Mouse (Mus musculus): ENCODE results near the gene Ripor2. TPM values are rescaled to one million over a fixed set of nuclear protein-coding genes. Genes with fewer than 3 reads are reported as not detected.

Ripor2 gene
- total RNA-seq, 1 experiment from 2014 or later: 64.6 TPM

DNA sequence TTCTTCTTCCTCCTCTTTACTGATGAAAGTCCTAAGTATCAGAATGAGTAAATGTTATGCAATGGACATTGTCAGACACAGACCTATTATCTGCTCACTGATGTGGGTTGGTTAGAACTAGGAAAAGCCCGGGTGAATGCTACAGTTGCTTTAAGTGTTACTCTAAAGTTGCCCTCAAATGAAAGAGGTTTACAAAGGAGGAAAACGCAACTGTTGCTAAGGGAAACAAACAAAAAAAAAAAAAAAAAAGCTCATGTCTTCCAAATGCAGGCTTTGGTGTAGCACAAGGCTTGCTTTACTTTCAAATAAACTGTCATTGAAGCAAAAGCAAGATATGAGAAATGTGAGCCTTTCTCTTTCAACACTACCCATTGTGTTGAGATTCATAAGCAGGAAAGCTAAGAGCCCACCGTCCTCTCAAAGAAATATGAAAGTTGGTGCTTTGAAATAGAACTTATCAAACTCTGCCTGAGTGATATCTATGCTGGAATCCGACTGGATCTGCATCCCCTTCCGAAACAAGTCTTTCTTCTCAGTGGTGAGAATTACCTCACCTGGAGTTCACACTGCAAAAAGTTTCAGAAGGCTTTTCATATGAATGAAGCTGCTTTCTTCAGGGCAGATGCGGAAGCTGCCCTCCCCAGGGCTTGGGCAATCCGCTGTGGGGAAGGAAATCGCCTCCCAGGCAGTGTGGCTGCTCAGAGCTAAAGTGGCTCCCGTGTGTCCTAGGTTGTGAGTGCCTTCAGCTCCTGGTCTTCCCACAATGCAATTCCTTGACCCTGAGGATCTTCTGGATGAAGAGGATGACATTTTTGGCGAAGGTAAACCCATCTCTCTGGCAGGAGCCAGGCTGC lies 32.2 kb downstream of the Ripor2 start:
- peak; percentile 57 for ATAC-seq (replicated peaks; ENCODE audit: low read depth, poor library complexity, severe bottlenecking)

DNA sequence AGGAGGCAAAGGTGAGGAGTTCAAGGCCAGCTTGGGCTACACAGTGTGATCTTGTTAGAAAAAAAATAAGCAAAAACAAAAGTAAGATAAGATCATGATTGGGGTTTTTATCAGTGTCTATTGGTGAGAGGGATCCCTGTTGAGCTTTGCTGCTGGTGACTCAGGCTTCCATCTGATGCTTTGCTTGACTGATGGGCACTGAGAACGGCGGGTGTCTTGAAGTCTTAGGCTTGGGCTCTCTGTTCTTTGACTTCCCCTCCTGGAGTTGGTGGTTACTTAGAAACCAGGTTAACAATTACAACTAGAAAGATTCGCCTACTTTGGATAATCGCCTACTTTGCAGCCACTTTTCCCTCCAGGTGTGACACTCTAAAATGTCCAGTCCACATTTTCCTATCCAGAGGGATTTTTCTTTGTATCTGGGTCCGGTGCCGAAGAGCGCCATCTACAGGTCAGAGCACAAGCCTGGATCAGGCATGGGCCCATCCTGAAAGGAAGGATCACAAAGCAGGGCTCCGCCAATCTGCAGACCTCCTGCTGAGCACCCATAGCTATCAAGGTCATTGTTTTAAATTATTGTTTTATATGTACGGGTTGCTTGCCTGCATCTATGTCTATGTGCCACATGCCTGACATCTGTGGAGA lies 34.1 kb downstream of the Ripor2 start:
- no peak for ATAC-seq (replicated peaks; ENCODE audit: low read depth, poor library complexity, severe bottlenecking)

DNA sequence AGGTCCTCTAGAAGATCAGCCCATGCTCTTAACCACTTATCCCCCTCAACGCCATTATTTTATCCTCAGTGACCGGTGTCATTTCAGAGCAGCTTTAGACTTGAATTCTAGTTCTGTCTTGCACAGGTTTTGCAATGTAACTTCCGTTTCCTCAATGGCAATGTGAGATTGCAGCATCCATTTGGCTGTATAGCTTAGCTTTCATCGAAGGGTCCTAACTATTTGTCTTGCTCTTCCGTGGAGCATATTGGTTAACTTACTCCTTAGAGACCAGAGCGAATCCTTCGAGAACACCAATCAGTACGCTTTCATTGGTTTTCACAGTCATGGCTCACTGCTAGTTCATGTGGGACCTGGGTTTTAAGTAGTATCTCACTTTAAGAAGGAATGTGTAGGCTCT lies 34.7 kb downstream of the Ripor2 start:
- no peak for ATAC-seq (replicated peaks; ENCODE audit: low read depth, poor library complexity, severe bottlenecking)

DNA sequence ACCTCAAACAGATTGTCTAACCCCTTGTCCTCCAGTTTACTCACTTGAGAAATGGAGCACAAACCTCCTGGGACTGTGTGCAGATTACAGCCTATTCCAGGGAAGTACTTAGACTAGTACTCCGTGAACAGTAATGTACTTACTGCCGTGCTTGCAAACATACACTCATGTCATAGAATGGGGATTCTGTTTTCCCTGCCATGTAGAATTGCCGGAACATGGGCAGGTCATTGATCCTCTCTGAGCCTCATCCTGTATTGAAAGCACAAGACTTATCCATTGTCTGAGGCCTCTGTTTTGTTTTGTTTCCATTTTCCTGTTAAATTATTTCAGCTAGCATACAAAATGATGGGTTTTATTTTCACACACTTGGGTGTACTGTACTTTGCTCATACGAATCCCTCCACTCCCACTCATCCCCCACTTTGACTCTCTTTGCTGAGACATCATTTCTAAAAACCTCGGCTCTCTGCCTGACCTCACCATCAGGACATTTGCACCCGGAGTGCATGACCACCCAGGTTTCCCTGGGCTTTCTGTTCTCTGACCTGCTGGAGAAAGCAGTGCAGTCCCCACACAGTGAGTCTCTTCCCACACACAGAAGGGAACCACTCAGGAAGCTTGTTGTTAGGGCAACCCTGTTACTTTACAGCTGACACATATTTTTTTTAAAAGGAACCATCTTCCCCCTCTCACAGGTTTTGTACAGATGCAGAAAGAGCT lies 35.2 kb downstream of the Ripor2 start:
- no peak for ATAC-seq (replicated peaks; ENCODE audit: low read depth, poor library complexity, severe bottlenecking)

DNA sequence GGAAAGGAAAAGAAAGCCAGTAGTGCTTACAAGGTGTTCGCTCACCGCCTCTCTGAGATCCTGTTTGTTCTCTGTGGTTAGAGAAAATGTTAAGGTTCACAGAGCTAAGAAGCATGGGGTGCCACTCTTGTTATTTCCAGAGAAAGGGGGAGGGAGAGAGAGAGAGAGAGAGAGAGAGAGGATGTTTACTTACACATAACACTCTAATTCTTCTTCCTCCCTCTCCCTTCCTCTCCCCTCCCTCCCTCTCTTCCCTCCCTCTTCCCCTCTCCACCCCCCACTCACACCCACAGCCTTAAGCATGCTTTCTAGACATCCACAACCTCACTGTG lies 35.8 kb downstream of the Ripor2 start:
- no peak for ATAC-seq (replicated peaks; ENCODE audit: low read depth, poor library complexity, severe bottlenecking)

DNA sequence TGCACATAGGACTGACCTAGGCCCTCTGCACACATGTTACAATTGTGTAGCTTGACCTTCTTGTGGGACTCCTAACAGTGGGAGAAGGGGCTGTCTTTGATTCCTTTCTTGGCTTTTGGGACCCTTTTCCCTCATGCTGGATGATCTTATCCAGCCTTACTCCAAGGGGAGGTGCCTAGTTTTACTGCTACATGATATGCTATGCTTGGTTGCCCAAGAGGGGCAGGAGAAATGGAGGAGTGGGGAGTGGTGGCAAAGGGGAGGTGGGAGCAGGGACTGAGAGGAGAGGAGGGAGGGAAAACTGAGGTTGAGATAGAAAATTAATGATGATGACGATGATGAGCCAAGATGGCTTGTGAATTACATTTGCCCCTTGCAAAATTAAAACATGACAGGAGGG lies 37.7 kb downstream of the Ripor2 start:
- no peak for ATAC-seq (replicated peaks; ENCODE audit: low read depth, poor library complexity, severe bottlenecking)

DNA sequence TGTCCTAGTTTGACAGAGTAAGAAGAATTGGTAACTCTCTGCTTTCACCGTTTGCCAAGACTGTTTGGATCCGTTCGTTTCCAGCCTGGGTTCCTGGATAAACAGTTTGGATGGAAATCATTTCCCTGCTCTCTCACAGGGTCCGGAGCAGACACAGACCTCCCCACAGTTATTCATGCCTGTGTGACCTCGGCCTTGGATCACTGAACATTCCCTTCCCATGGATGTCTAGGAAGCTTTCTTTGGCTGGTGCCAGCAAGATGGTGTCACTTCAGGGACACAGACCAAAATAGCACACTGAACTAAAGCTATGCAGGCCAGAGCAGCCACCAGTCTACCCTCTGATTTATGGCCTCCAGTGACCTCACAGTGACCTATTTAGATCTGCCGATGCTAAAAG lies 38.5 kb downstream of the Ripor2 start:
- ATAC-seq (replicated peaks; ENCODE audit: low read depth, poor library complexity, severe bottlenecking): no peak

DNA sequence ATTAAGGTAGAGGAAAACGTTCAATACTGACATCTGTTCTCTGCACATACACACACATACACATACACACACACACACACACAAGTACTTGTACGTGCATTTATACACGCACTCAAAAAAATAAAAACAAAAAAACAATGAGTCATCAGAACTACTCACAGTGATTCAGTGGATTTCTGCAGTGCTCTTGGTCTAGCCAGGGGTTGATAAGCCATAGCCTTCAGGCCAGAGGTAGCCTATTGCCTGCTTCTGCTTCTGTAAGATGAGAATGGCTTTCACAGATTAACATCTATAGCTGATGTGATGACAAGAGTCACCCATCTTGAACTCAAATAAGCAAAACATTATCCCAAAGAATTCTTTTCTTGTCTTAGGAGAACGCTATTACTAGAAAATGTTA lies 41.6 kb downstream of the Ripor2 start:
- peak; percentile 39; the same call in 1 of the 2 replicates for ATAC-seq (replicated peaks; ENCODE audit: low read depth, poor library complexity, severe bottlenecking)

DNA sequence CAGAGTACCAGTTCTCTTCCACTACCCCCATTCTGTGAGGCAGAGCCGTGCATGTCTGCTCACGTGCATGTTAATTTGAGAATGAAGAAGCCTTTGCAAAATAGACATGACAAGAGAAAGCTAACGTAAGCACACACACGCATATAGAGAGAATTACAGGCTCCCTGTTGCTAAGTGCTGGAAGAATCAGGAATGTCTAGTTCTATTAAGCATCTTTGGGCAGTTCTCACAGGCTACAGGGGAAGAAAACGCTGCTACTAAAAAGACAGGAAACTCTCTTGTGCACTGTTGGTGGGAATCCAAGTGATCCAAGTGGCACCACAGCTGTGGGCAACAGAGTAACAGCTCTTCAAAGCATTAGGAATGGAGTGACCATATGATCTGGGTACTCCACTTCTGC lies 43.1 kb downstream of the Ripor2 start:
- ATAC-seq (replicated peaks; ENCODE audit: low read depth, poor library complexity, severe bottlenecking): no peak

DNA sequence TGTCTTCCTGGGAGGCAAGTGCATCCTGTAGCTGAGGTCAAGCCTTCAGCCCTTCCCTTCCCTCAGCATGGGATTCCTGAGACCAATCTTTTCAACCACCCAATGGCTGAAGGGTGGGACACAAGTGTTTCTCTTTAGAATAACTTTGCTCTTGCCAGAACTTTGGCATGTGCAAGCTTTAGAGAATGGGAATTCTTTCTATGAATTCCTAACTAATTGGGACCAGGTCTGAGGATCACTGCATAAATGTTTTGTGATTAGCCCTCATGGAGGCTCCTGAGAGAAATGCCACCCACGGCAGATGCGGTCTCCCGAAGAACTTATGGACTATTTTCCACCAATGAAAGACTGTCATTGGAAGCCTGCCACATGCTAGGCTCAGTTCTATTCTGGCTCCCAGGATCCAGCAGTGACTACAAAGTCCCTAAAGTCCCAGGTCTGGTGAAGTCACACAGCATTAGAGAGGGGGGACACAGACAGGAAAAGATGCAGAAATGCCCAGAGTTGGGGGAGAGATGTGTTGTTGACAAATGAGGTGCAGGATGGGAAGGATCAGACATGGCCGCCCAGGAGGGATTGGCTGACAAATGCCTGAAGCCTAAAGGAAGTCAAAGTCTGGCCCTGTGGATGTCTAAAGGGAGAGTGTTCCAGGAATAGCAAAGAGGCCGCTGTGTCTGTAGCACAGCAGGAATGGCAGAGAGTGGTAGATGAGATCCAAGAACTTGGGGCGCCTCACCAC lies 44.9 kb downstream of the Ripor2 start:
- ATAC-seq (replicated peaks; ENCODE audit: low read depth, poor library complexity, severe bottlenecking): no peak

DNA sequence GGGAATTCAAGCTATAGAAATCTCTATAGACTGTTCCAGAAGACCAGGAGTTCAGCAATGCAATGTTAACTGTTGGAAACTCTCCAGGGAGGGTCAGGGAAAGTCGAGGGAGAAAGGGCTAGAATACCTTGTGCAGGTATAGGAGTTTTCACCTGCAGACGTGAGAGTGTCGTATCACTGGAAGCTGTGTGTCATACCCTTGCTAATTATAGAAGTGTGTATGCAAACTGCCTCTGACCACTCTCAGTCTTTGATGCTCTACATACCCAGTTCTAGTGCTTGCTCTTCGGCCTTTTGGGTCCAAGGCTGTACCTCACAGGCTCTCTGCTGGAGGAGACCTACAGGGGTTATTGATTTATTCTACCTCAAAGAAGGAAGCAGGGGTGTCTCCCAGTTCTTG lies 46.2 kb downstream of the Ripor2 start:
- ATAC-seq (replicated peaks; ENCODE audit: low read depth, poor library complexity, severe bottlenecking): no peak

DNA sequence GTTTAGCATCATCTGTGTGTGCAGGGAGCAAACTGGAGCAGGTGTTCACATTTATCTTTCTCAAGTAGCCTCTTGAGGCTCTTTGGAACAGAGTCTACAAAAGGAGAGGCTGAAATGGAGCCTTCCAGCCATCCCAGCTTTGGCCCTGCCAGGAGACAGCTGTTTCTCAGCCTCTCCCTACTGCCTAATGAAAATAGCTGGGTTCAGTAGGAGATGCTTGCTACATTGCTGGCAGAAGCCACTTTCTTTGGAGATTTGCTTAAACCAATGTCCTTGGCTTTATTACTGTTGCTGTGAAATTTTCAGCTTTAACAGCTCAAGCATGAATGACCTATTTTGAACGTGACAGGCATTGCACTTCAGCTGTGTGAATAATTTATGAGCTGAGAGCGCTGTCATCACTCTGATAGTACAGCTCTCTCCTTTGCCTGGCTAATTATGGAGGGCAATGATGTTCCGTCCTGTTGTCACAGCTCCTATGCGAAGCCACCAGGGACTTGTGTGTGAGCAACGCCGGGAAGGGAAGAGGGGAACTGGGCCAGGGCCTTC lies 47.2 kb downstream of the Ripor2 start:
- ATAC-seq (replicated peaks; ENCODE audit: low read depth, poor library complexity, severe bottlenecking): no peak

DNA sequence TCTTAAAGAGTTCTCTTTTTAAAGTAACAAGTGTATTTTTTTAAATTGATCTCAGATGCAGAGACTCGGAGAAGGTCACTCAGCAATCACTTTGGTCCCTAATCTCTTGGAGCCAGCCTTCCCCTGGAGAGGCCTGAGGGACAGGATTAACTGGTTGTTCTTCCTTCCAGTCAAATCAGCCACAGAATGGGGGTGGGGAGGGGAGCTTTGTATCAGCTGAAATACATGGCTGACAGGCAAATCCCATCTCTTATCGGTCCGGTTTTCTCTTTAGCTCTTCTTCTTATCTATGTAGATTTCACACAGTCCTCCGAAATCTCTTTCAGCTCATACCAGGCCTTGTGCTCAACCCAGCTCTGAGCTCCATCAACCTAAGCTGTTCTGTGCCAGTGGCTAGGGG lies 48.4 kb downstream of the Ripor2 start:
- ATAC-seq (replicated peaks; ENCODE audit: low read depth, poor library complexity, severe bottlenecking): peak; percentile 48

DNA sequence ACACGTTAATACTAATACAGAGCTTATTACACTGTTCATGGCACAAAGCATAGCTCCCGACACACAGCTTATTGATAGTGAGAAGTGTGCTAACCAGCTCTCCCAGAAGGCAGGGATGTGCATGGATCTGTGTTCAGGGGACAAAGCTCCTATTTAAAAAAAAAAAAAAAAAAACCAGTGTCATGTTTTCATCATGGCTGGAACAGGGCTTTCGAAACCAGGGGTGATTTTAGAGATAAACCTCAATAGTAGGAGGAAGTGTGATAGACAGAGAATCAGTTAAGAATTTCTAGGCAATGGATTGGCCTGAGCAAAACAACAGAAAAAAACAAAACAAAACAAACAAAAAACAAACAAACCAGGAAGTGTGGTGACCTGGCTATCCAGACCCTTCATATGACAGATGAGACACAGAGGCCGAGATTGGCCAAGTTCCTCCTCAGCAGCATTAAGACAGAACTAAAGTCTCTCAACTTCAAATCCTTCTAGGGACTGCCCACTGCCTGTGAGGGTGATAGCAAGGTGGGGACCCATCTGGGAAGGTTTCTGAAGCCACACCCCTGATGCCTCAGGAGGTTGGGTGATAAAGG lies 51.1 kb downstream of the Ripor2 start:
- peak; percentile 15; the same call in 1 of the 2 replicates for ATAC-seq (replicated peaks; ENCODE audit: low read depth, poor library complexity, severe bottlenecking)

DNA sequence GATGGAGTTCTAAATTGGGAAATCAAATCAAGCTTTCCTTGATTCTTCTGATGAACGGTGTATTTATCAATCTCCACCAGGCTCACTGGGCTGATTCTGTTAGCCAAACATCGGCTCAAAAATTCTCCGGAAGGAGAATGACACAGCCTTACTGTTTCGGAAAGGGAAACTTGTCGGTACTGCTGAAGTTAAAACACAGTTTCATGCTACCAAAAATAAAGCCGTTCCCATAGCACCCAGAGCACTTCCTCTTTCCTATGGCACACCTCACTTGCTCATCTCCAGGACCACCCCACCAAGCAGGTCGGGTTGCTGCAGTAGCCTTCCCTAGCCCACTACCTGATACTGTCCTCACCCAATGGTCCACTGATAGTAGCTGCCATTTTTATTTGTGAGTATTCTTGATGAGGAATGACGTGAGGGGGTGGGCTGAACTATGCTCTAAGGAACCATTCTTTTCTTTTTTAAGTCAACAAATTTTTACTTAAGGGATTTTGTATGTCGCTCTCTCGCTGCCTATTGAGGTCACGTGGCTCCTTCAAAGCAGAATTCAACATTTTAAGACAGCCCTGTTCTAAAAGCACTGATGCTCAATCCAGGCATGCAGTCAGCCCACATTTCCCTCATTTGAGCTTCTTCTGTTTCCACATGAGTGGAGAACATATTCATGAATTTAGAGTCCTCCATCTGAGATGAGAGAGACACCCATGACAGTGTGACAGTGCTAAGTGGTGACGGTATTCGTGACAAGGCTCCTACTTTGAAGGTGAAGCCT lies 52.5 kb downstream of the Ripor2 start:
- ATAC-seq (replicated peaks; ENCODE audit: low read depth, poor library complexity, severe bottlenecking): peak; percentile 50

DNA sequence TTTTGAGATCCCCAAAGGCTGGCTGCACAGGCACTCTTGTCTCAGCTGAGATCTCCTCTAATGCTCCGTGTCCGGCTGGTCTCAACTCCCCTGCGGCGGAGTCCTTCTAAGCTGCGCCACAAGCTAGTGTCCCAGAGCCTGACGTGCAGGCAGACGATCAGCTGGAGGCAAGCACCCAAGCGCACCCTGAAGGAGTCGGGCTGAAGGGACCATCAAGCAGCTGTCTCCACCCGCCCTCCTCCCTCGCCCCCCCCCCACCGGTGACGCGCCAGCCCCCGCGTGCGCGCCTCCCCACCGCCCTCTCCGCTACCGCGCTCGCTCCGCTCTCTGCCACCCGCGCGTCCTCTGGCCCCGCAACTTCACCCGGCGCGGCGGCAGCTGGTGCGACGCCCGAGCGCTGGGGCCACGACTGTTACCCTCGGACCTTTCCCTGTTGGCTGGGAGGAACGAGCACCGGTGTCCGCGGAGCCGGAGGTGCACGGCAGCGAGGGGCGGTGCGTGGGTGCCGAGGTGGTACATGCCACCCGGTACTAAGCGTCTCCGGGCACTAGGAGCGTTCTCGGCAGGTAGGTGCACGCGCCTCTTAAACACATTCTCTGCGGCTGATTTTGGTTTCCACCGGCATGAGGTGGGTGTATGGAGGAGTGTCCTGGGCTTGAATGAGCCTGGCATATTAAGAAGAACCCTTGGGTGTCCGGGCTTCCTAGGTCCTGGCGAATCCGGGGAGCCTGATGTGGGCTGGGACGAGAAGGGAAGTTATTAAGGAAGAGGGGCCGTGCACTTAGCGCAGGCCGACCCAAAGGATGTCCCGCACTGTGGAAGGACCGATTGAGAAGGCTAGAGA lies 56.6 kb downstream of the Ripor2 start:
- ATAC-seq (replicated peaks; ENCODE audit: low read depth, poor library complexity, severe bottlenecking): no peak

DNA sequence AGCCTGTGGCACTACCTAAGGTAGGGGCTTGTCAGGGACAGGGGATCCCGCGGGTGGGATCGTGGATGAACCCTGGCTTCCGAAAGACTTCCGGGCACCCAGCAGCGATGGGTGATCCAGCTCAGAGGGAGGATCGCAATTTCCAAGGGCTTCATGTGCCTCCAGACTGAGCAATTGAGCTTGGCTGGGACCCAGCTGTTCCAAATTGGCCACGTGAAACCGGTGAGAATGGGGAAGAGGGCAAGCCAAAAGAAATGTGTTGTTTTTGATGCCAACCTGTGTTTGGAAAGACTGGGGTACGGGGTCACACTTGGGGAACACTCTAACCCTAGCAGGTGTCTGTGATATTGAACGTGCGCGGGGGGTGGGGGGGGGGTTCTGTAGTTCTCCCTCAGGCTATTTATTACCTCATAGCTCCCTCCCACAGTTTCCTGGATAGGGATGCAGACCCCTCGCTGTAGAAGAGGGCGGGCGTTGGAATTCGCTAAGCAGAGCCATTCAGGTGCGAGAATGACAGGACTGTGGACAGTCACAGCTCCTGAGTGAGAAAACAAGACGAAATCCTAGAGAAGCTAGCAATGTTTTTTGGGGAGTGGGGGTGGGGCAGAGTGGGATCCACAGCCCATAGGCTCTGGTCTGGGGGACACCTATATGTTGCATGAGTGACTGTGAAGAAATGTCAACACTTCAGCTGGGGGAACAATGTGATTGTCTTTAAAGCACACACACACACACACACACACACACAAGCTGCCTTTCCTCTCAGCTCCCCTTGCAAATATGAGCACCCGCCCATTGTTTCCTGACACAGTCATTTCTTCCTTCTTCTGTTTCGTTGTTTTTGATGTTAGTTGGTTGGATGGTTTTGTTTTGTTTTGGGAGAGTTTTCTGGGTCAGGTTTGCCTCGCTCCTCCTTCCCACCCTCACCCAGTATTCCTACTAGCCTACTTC lies 57.5 kb downstream of the Ripor2 start:
- ATAC-seq (replicated peaks; ENCODE audit: low read depth, poor library complexity, severe bottlenecking): no peak
